Mouse (Mus musculus) kidney, postnatal 0 days (tissue): ENCODE data around the gene Gdnf. TPM values are rescaled to one million over a fixed set of nuclear protein-coding genes. Genes with fewer than 3 reads are reported as not detected.

ENCODE experiments used
- ATAC-seq: fragments of 200-750 bp; cut with Nextera tagmentation; replicated peaks from 2 replicates; pipeline ENCODE4 v1.8.0; 2017; ENCODE audit warnings: low read depth, moderate number of reproducible peaks, moderate TSS enrichment, moderate library complexity; ENCODE audit not compliant: low FRiP score
- DNase-seq: peaks from one replicate; pipeline ENCODE4 v3.0.0-alpha.2; 2016; ENCODE audit warnings: low spot score
- H3K27ac ChIP-seq: fragments of 300-500 bp; sonication (generic); 2 replicates; pipeline ENCODE4 v1.5.1; 2014; ENCODE audit warnings: mild to moderate bottlenecking
- H3K27me3 ChIP-seq: fragments of 300-500 bp; sonication (generic); 2 replicates; pipeline ENCODE4 v1.6.1; 2014; ENCODE audit warnings: low read length, mixed read lengths; ENCODE audit not compliant: insufficient read depth
- H3K36me3 ChIP-seq: fragments of 300-500 bp; sonication (generic); 2 replicates; pipeline ENCODE4 v1.6.1; 2014; ENCODE audit warnings: low read length, mixed read lengths; ENCODE audit not compliant: insufficient read depth
- H3K4me1 ChIP-seq: fragments of 300-500 bp; sonication (generic); replicated peaks from 2 replicates; pipeline ENCODE4 v1.6.1; 2014; ENCODE audit warnings: antibody characterized with exemption, low read length, mixed read lengths; ENCODE audit not compliant: insufficient read depth
- H3K4me2 ChIP-seq: fragments of 300-500 bp; sonication (generic); 2 replicates; pipeline ENCODE4 v1.6.1; 2014; ENCODE audit warnings: mild to moderate bottlenecking, low read length, moderate library complexity, mixed read lengths
- H3K4me3 ChIP-seq: fragments of 300-500 bp; sonication (generic); replicated peaks from 2 replicates; pipeline ENCODE4 v1.5.1; 2014; ENCODE audit warnings: low read depth, low read length
- H3K9ac ChIP-seq: fragments of 300-500 bp; sonication (generic); 2 replicates; pipeline ENCODE4 v1.6.1; 2014; ENCODE audit warnings: low read depth, low read length
- H3K9me3 ChIP-seq: fragments of 300-500 bp; sonication (generic); replicated peaks from 2 replicates; pipeline ENCODE4 v1.6.1; 2016; ENCODE audit warnings: low read length, inconsistent platforms, mixed read lengths
- CTCF ChIP-seq: IDR thresholded peaks from 2 replicates; pipeline ENCODE4 v1.5.1; 2016; ENCODE audit warnings: antibody characterized with exemption, low read depth, mild to moderate bottlenecking, moderate library complexity
- WGBS: fragments of 180-500 bp; shearing (Covaris S2); extraction: QIAGEN DNeasy Blood & Tissue Kit; methylation state at CpG from one replicate; pipeline ENCODE4 v1.1.7; 2014; 5-methylcytosine and 5-hydroxymethylcytosine counted together
- polyA plus RNA-seq: library from polyadenylated mRNA; unstranded; fragments of >200 nt; fragmentation: Nextera tagmentation; extraction: Ambion mirVana; gene quantifications from 2 replicates; pipeline ENCODE4 v1.2.1, GENCODE M21; 2015

Gdnf gene
- polyA plus RNA-seq, 1 experiment from 2014 or later, result 5.8 TPM

GRCm38 (mm10) chr15:7811856-7812733, 1.4 kb downstream of the Gdnf start:
- H3K27ac ChIP-seq, result peak overlapping the region; percentile 80

GRCm38 (mm10) chr15:7812872-7813530, 2.4 kb downstream of the Gdnf start:
- H3K4me1 ChIP-seq, result peaks cover 17% of the 10 kb centered on the region; the same call in 1 of the 2 replicates
- H3K9ac ChIP-seq, result peak overlapping the region; percentile 74

More at GRCm38 (mm10) chr15:7811856-7812733, 1.4 kb downstream of the Gdnf start:
- no peak for TF ChIP-seq CTCF
- H3K4me3 ChIP-seq, result peak overlapping the region; percentile 54
- H3K4me2 ChIP-seq, result peak overlapping the region; percentile 90
- H3K27me3 ChIP-seq, result peaks cover 19% of the 10 kb centered on the region
- 11% methylated on average over 24 of the region's 24 CpGs for WGBS
- no peaks in the 10 kb centered on the region for H3K36me3 ChIP-seq
- peak overlapping the region; percentile 74 for H3K9ac ChIP-seq
- DNase-seq (peak; percentile 62), ATAC-seq (no peak)
- H3K4me1 ChIP-seq, result peaks cover 17% of the 10 kb centered on the region; the same call in 1 of the 2 replicates
- H3K9me3 ChIP-seq, result no peaks in the 10 kb centered on the region

GRCm38 (mm10) chr15:7813531-7814370, 3.1 kb downstream of the Gdnf start:
- ATAC-seq (no peak), DNase-seq (peak; percentile 55)
- Histone ChIP-seq H3K9me3 (no peaks in the 10 kb centered on the region), H3K36me3 (no peaks in the 10 kb centered on the region), H3K4me3 (peak overlapping the region; percentile 54), H3K4me2 (peak overlapping the region; percentile 90), H3K9ac (peak overlapping the region; percentile 74), H3K27me3 (peaks cover 19% of the 10 kb centered on the region), H3K4me1 (peaks cover 13% of the 10 kb centered on the region; the same call in 1 of the 2 replicates), H3K27ac (peak overlapping the region; percentile 50)
- no peak for TF ChIP-seq CTCF
- 0% methylated on average over 44 of the region's 45 CpGs for WGBS

More at GRCm38 (mm10) chr15:7812872-7813530, 2.4 kb downstream of the Gdnf start:
- H3K4me3 ChIP-seq, result peak overlapping the region; percentile 54
- peak overlapping the region; percentile 47; the same call in 1 of the 2 replicates for H3K27ac ChIP-seq
- peak overlapping the region; percentile 90 for H3K4me2 ChIP-seq
- peak; percentile 75 for TF ChIP-seq CTCF
- WGBS, result 1% methylated on average over 41 of the region's 41 CpGs
- no peaks in the 10 kb centered on the region for H3K9me3 ChIP-seq
- peak; percentile 93 for DNase-seq
- H3K27me3 ChIP-seq, result peaks cover 19% of the 10 kb centered on the region
- ATAC-seq, result peak; percentile 38
- H3K36me3 ChIP-seq, result no peaks in the 10 kb centered on the region

DNA sequence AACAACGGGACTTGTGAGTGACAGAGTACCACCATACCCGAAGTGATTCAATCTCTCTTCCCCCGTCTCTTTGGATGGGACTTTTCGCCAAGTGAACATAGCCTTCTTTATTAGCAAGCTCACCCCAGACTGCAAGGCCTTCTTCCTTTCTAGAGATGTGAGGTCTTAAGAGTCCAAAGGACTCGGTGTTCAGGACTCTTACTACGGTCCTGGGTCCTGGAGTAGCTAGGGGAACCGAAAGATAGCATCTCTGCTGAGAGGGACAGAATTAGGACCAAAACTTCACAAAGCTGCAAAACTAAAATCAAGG, 3.7 kb downstream of the Gdnf start:
- Histone ChIP-seq H3K27me3 (peaks cover 19% of the 10 kb centered on the region), H3K4me3 (peak overlapping the region; percentile 54), H3K4me1 (peaks cover 13% of the 10 kb centered on the region; the same call in 1 of the 2 replicates), H3K36me3 (no peaks in the 10 kb centered on the region), H3K9ac (no peak overlapping the region), H3K27ac (peak overlapping the region; percentile 42; the same call in 1 of the 2 replicates), H3K4me2 (peak overlapping the region; percentile 90), H3K9me3 (no peaks in the 10 kb centered on the region)
- no peak for TF ChIP-seq CTCF
- no peak for ATAC-seq
- WGBS, result 9% methylated on average over 7 of the region's 7 CpGs
- DNase-seq, result peak; percentile 33

DNA sequence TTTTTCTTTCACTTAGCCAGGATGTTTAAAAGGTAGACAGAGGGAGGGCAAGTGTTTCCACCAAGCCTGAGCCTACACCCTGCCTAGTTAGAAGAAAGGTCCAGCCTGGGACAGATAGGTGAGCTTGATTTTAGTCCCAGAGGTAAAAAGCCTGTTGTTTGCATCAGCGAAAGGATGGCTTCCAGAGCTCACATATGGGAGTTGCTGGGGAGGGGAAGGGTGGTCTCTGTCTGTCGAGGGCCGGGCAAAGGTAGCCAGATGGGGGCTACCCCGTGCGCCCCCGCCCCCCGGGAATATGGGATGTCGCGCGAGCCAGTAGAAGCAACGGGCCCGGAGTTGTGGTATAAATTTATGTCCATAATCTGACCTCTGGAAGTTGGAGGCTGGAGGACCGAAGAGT, 4.3 kb downstream of the Gdnf start:
- ATAC-seq (no peak), DNase-seq (no peak)
- Histone ChIP-seq H3K4me2 (peak overlapping the region; percentile 90), H3K9me3 (no peaks in the 10 kb centered on the region), H3K4me3 (peak overlapping the region; percentile 54), H3K36me3 (no peaks in the 10 kb centered on the region), H3K4me1 (peaks cover 13% of the 10 kb centered on the region; the same call in 1 of the 2 replicates), H3K27me3 (peaks cover 19% of the 10 kb centered on the region), H3K9ac (no peak overlapping the region; the same call in 1 of the 2 replicates), H3K27ac (no peak overlapping the region; the same call in 1 of the 2 replicates)
- TF ChIP-seq CTCF, result no peak
- 4% methylated on average over 13 of the region's 13 CpGs for WGBS

DNA sequence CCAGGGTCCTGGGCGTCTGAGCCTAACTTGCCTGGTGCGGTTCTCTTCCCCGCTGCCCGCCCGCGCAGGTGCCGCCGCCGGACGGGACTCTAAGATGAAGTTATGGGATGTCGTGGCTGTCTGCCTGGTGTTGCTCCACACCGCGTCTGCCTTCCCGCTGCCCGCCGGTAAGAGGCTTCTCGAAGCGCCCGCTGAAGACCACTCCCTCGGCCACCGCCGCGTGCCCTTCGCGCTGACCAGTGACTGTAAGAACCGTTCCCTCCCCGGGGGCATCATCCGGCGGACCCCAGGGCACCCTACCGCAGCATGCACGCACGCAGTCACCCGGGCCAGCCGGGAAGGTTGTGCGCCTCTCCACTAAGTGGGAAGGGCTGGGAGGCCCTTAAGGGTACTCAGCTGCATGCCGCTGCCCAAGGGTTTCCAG, 4.9 kb downstream of the Gdnf start:
- ATAC-seq, result no peak
- TF ChIP-seq CTCF, result no peak
- Histone ChIP-seq H3K27ac (no peak overlapping the region), H3K9me3 (no peaks in the 10 kb centered on the region), H3K27me3 (peaks cover 19% of the 10 kb centered on the region), H3K4me2 (peak overlapping the region; percentile 90), H3K36me3 (no peaks in the 10 kb centered on the region), H3K4me3 (peak overlapping the region; percentile 54), H3K9ac (peak overlapping the region; percentile 24; the same call in 1 of the 2 replicates), H3K4me1 (peaks cover 13% of the 10 kb centered on the region; the same call in 1 of the 2 replicates)
- WGBS, result 1% methylated on average over 32 of the region's 36 CpGs
- DNase-seq, result peak; percentile 40
